Mouse (Mus musculus) limb, embryonic 10.5 days (tissue): ENCODE results near the gene Slc25a39. TPM values are rescaled to one million over a fixed set of nuclear protein-coding genes. Genes with fewer than 3 reads are reported as not detected.

Experiments used
- microRNA-seq: library from miRNA; unstranded; fragments of <30 nt; microRNA quantifications from one replicate; pipeline ENCODE4, GENCODE M21; 2017
- polyA plus RNA-seq: library from polyadenylated mRNA; unstranded; fragments of >200 nt; fragmentation: Nextera tagmentation; extraction: Ambion mirVana; gene quantifications from 2 replicates; pipeline ENCODE4 v1.2.1, GENCODE M21; 2016

The Slc25a39 gene
- polyA plus RNA-seq, 1 experiment from 2014 or later, result 209 TPM

Small RNA genes lying within 50 kb of the gene (microRNA-seq; reads per million reads assigned to microRNA genes)
- gene Mir6930, result not detected

Other genes with a start within 250 kb of the Slc25a39 start
- 125 and 146 TPM in 2 replicates for gene Lsm12, start 222.7 kb downstream of the Slc25a39 start, polyA plus RNA-seq
- gene G6pc3, start 218.3 kb downstream of the Slc25a39 start, polyA plus RNA-seq, result 41.4 and 41.6 TPM in 2 replicates
- 36.4 and 50.2 TPM in 2 replicates for gene Hdac5, start 177.8 kb downstream of the Slc25a39 start, polyA plus RNA-seq
- gene BC030867, start 159.1 kb downstream of the Slc25a39 start, polyA plus RNA-seq, result 33.4 and 35.7 TPM in 2 replicates
- gene Asb16, start 139.2 kb downstream of the Slc25a39 start, polyA plus RNA-seq, result 0.06 and 0.08 TPM in 2 replicates
- 37.3 and 44.0 TPM in 2 replicates for gene Tmub2, start 123.0 kb downstream of the Slc25a39 start, polyA plus RNA-seq
- 16.6 and 20.1 TPM in 2 replicates for gene Atxn7l3, start 111.3 kb downstream of the Slc25a39 start, polyA plus RNA-seq
- gene Ubtf, start 88.2 kb downstream of the Slc25a39 start, polyA plus RNA-seq, result 102 and 108 TPM in 2 replicates
- 34.5 and 37.2 TPM in 2 replicates for gene Slc4a1, start 41.7 kb downstream of the Slc25a39 start, polyA plus RNA-seq
- 1.2 and 1.3 TPM in 2 replicates for gene Rundc3a, start 14.5 kb downstream of the Slc25a39 start, polyA plus RNA-seq
- gene Grn, start 22.4 kb upstream of the Slc25a39 start, polyA plus RNA-seq, result 78.5 and 93.2 TPM in 2 replicates
- gene Fam171a2, start 39.7 kb upstream of the Slc25a39 start, polyA plus RNA-seq, result 3.7 and 4.2 TPM in 2 replicates
- 4.6 and 5.3 TPM in 2 replicates for gene Itga2b, start 62.2 kb upstream of the Slc25a39 start, polyA plus RNA-seq
- gene Gpatch8, start 148.4 kb upstream of the Slc25a39 start, polyA plus RNA-seq, result 67.1 and 77.1 TPM in 2 replicates
- gene Gm11627, start 171.5 kb upstream of the Slc25a39 start, polyA plus RNA-seq, result 2.5 and 3.3 TPM in 2 replicates
- 54.8 and 59.8 TPM in 2 replicates for gene Fzd2, start 196.4 kb upstream of the Slc25a39 start, polyA plus RNA-seq